Mouse (Mus musculus): ENCODE results near the gene Mrpl17.

- no peak for TF ChIP-seq POLR2A (IDR thresholded peaks at IDR 0.05; ENCODE audit: borderline replicate concordance, low read depth, low read length)
- TF ChIP-seq CTCF (IDR thresholded peaks at IDR 0.05; ENCODE audit: low read depth, low read length): no peak
Measured at GRCm38 (mm10) chr7:105787285-105788140, 23.4 kb downstream of the Mrpl17 start, which contains the start of gene Dchs1.
